Mouse (Mus musculus) CD4-positive helper T cell, adult 2 months (primary cell): ENCODE results near the gene Hist1h2bl.

Experiments
- DNase-seq: peaks from one replicate; pipeline ENCODE4 v3.0.0-alpha.2; 2012; ENCODE audit warnings: low read depth, missing footprints, low spot score

Hist1h2bl gene

DNA sequence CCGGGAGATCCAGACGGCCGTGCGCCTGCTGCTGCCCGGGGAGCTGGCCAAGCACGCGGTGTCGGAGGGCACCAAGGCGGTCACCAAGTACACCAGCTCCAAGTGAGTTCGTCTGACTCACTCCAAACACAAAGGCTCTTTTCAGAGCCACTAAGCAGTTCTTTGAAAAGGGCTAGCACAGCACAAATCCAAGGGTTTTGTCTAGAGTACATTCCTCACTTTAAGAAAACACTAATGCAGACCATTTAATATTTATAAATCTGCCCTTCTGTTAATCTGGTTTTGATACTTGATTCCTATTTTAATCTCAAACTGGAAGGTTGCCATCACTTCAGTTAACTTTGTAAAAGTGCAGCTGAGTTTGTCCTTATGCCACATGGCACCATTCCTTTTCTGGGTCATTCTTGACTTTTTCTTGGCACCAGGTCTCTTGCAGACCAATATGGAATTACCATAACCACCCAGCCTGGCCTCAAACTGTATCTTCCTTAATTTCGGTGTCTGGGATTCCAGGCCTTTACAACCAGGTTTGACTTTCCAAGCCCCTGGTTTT lies 6.5 kb upstream of the Hist1h2bl start:
- DNase-seq, result no peak

DNA sequence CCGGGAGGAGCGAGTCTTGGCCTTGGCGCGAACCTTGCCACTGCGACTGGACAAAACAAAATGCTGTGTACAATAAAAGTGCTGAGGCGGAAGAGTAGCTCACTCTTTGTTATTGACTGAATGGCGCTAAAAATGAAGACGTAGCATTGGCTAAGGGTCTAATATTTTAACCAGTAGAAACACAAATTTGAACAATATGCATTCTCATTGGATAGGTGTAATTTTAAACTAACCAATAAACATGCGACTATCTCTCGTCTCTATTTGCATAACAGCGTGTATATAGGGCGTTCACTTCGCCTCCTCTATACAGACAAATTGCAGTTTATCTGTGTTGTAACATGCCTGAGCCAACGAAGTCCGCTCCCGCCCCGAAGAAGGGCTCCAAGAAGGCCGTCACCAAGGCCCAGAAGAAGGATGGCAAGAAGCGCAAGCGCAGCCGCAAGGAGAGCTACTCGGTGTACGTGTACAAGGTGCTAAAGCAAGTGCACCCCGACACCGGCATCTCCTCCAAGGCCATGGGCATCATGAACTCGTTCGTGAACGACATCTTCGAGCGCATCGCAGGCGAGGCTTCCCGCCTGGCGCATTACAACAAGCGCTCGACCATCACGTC lies 5.9 kb upstream of the Hist1h2bl start, which contains the start of gene Hist1h2bm:
TSS of gene Hist1h2bm (plus strand) at position 288 of the 616 bp plus-strand sequence.
- DNase-seq, result peak; percentile 91

DNA sequence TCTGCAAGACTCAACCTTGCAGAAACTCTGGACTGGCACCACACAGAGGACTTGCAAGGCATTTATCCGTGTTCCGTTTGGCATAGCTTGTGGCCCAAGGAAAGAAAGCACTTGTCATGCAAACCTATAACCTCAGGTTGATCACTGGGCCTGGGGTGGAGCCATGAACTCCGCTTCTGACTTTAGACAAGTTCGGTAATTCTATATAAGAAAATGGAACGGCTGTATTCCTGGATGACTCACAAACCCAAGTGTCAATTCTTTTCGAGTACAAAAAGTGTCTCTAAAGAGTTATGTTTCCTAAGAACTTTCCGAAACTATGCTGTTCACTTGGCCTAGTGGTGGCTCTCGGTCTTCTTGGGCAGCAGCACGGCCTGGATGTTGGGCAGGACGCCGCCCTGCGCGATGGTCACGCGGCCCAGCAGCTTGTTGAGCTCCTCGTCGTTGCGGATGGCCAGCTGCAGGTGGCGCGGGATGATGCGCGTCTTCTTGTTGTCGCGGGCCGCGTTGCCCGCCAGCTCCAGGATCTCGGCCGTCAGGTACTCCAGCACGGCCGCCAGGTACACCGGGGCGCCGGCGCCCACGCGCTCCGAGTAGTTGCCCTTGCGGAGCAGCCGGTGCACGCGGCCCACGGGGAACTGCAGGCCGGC lies 5.3 kb upstream of the Hist1h2bl start:
- peak; percentile 29 for DNase-seq

DNA sequence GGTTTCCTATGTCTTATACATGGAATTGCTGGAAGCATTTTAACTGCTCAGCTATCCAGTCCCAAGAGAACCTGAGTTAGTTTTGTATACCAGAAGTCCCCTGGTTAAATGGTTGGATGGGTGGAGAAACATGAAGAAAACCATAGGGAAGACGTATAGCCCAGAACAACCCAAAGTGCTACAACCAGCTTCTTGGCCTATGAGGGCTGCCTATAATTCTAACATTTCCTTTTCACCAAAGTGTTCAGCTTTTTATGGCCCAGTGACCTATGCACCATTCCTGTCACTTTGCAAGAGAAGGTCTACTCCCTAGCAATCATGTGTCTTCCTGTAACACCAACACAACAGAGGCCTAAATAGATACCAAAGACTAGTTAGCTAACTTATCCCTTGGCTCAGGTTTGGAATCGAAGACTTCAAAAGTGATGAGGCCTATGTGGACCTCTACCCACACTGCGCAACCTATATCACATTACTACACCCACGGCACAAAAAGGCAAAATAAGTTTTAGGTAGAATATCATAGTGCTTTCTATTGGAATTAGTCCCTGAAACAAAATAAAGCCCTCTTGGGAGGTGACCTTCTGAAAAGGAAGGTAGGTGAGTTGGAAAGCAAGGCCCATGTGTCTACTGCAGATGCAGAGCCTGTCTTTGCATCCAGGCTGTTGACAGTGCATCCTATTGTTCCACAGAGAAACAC lies 2.6 kb upstream of the Hist1h2bl start:
- DNase-seq, result no peak

DNA sequence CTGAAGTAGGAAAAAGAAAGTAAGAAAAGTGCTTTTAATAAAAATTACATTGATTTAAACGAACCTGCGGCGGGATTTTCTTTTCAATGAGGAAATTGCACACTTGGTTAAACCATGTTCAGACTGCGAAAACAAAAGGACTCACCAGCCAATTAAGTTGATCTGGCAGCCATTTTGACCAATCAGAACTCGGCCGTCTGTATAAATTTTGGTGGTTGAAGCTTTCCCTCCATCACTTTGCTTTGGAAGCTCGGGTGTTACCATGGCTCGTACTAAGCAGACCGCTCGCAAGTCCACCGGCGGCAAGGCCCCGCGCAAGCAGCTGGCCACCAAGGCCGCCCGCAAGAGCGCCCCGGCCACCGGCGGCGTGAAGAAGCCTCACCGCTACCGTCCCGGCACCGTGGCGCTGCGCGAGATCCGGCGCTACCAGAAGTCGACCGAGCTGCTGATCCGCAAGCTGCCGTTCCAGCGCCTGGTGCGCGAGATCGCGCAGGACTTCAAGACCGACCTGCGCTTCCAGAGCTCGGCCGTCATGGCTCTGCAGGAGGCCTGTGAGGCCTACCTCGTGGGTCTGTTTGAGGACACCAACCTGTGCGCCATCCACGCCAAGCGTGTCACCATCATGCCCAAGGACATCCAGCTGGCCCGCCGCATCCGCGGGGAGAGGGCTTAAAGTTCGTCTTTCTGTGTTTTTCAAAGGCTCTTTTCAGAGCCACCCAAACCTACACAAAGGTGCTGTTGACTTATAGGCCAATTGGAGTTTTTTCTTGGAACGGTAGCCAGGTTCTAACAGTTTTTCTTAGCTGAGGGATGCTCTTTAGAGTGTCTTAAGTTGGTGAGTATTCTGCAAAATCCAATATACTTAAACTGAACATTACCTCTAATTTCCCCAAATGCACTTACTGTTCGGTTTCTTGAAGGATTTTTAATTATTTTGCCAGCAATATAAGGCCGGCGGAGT lies 1.7 kb upstream of the Hist1h2bl start, which contains the start of gene Hist1h3h:
TSS of gene Hist1h3h (plus strand) at position 263 of the 961 bp plus-strand sequence.
- peak; percentile 89 for DNase-seq

DNA sequence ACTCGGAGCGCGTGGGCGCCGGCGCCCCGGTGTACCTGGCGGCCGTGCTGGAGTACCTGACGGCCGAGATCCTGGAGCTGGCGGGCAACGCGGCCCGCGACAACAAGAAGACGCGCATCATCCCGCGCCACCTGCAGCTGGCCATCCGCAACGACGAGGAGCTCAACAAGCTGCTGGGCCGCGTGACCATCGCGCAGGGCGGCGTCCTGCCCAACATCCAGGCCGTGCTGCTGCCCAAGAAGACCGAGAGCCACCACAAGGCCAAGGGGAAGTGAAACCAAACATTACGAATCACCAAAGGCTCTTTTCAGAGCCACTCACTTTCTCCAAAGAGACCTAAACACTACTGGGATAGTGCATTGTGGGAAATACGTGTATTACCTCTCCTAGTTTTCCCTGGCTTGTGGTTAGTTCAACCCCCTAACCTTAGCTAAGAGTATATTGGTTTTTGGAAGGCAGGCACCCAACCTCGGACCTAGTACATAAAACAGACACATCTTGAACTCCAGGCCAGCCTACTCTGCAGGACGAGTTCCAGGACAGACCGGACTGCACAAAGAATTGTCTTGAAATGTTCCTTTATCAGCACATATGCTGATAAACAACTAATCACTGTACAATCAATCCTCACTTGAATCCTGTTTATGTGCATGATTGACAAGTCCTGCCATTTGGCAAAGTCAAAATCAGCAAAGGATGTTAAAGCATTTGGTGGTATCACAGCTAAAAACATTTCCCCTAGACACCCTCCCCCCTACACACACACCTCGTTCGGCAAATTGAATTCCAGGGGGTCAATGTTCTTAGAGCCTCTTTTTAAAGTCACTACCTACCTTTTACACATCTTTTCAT lies 823 bp upstream of the Hist1h2bl start:
- peak; percentile 60 for DNase-seq

DNA sequence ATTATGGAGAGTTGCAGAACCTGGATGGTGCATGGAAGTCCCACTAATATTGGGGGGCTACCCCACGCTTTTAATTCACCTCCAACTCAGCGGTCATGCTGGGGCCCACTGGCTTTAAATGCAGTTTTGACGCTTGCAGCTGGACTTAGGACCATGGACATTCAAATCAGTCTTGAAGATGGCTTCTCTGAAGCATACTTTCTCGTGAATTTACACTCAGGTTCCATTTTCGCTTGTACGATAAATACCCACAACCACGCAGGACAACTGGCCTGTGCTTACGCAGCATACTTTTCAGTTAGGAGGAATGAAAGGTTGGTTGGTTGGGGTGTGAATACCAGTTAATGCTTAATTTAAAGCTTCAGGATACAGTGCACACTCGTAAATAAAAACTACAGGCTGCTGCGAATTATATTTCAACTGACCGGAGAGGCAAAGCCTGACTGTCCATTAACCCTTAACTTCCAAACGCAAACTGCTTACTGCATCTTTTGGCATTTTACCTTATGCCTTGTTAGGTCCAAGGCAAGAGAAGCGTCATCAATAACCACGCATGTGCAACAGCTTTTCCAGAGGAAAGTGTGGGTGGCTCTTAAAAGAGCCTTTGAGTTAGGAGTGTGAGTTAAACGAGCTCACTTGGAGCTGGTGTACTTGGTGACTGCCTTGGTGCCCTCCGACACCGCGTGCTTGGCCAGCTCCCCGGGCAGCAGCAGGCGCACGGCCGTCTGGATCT lies 646 bp downstream of the Hist1h2bl start:
- peak; percentile 55 for DNase-seq

DNA sequence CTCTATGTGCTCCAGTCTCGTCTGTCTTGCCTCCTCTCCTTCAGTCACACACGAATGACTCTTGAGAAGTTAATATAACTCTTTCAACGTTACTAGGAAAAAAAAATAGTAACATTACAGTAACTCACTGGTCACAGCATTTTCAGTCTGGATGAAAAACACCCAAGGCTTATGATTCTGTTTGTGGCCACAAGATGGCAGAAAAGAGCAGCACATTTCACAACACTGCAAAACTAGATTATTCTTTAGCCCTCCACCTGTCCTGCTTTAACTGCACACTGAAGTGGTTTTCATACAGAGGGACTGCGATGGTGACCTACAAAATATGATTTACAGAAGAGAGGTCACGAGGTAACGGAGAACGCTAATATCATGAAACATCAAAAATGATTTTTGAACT lies 1.2 kb downstream of the Hist1h2bl start:
- DNase-seq, result peak; percentile 78

DNA sequence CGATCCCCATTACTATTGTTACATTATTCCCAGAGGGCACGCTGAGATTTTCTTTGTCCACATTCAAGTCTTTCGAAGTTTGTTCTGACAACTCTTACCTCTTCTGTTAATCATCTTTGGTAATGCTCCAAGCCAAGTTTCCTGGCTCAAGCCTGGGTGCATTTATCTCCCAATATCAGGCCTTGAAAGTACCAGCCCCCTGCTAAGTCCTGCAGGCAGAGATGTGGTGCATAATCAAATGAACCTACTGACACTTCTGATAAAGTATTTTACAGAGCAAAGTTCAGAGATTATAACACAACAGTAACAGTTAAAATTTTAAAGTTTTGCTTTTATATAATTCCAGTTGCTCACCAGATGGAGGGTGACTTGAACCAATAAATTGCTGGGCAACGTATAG lies 4.2 kb downstream of the Hist1h2bl start:
- DNase-seq, result no peak

DNA sequence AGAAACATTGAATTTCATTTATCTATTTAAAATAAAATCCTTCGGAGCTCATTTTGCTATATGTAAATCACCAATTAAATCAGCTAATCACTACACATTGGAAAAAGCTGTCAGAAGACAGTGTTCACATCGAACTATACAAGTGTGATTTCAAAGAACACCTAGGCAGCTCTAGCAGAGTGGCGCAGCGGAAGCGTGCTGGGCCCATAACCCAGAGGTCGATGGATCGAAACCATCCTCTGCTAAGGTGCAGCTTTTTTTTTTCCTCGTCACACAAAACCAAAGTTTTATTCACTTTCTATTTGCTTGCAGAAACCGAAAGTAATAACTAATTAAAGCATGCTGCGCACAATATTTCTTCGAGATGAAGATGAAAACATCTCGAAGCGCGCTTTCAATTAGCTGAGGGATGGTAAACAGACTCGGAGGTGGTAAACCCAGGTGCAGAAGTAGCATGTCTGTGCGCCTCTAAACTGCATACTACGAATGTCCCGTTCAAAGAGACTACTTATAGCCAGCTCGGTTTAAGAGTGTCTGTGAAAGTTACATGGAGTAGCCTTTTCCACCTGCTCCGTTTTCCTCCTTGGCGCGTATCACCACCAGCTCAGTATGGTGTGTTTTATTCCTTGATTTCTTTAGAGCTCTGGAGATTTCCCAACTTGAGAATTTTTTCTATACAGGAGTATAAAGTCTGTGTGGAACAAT lies 5.0 kb downstream of the Hist1h2bl start:
- peak; percentile 89 for DNase-seq

DNA sequence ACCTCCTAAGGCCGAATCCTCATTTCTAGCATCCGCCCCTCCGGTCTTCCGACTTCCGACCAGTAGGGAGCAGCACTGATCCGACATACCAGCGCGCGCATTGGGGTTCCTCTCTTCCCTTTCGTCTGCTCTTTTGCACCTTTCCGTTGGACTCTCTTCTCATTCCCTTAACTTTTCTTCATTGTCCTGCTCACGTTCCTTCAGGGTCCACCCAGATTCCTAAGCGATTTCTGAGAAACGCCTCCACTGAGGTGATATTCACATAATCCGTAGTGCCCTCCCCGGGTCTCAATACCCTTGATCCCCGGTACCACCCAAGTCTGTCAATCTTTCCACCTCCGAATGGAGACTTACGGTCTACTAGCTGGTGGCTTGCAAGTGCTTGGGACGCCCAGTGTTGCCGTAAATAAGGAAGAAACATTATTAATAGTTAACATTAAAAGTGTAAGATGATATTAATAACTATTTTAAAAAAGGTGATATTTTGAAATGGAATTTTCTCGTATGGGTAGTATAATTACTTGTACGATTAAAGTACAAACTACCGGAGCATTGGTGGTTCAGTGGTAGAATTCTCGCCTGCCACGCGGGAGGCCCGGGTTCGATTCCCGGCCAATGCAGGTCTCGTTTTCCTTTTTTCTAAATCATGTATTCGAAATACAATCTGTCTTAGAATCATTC lies 5.8 kb downstream of the Hist1h2bl start:
- DNase-seq, result peak; percentile 88

DNA sequence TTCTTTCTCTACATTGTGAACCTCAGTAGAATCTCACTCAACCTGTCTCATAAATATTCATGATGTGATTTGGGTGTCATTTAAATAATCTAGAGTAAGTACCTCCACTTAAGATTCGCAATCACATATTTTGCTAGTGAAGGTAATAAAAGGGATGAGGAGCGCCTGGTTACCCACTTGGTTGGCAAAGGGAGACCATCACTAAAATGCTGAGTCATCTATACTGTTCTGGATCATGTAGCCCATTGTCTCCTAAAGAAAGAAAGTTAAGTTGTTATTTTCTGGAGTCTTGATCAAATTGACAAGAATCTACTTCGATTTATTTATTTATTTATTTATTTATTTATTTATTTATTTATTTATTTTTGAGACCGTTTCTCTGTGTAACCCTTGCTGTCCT lies 9.3 kb downstream of the Hist1h2bl start:
- DNase-seq, result no peak

DNA sequence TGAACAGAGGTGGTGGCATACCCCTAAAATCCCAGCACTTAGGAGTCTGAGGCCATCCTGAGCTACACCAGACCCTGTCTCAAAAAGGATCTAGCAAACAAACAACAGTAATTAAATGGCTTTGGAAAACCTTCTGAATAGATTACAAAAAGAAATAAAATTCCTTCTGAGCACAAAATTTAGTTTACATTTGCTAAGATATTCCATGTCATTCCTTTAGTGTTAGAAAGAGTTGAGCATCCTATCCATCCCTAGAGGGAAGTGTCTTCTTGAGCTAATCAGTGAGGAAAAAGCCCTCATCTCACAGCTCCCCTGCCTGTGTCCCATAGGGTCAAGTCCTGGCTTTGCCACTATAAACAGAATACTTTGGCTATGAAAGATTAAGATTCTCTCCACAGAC lies 18.1 kb downstream of the Hist1h2bl start, which contains the start of gene Olfr1359:
TSS of gene Olfr1359 (plus strand) at position 301 of the 400 bp plus-strand sequence.
- no peak for DNase-seq

DNA sequence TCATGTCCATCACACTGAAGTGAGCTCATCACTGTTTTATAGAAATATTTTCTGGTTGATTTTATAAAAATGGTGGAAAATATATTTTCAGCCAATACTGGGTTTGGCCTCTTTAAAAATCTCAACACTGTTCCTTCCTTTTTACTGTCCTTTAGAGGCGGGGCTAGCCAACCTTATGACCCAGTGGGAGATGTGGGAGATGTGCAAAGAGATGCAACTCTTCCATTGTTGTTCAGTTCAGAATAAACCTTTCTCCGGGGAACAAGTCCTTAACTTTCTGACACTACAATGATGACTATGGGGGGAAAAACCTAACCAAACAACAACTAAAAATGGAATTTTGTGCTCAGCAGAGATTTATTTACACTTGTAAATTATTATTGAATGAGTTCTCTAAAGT lies 38.6 kb downstream of the Hist1h2bl start, which contains the start of gene Olfr1360:
TSS of gene Olfr1360 (minus strand) at position 101 of the 400 bp plus-strand sequence.
- DNase-seq, result no peak
